Mouse (Mus musculus): Measurements from ENCODE around the gene Fam83b. TPM values are rescaled to one million over a fixed set of nuclear protein-coding genes. Genes with fewer than 3 reads are reported as not detected.

Gene Fam83b
- polyA plus RNA-seq, 1 experiment from 2014 or later = 2.0 TPM

DNA sequence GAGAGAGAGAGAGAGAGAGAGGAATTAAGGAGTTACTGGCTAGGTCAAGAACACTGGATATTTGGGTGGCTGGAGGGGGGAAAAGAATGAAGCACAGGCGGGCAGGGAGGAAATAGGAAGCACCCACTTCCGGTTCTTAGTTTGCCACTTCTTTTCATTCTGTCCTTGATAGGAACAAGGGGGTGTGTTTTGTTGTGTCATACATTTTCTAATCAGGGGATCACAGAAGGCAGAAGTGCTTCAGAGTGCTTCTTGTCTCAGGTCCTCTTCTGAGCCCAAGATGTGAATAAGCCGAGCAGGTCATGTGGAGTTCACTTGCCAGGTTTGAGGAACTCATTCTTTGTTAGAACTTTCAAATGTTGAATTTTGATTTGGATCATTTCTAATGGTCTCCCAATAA is 86.8 kb downstream of the Fam83b start:
- no peak overlapping the region for H3K4me2 ChIP-seq (replicated peaks; ENCODE audit: low read depth, low read length)
- no peak overlapping the region for H3K9ac ChIP-seq (ENCODE audit: low read depth, low read length)
- H3K4me3 ChIP-seq (ENCODE audit: low read length) = no peak overlapping the region
- WGBS = 85% methylated on average over 3 of the region's 3 CpGs
- H3K36me3 ChIP-seq (ENCODE audit: control insufficient read depth, insufficient read depth, low read length) = no peaks in the 10 kb centered on the region
- H3K27ac ChIP-seq (ENCODE audit: low read depth, low read length) = no peak overlapping the region
- no peaks in the 10 kb centered on the region for H3K4me1 ChIP-seq (ENCODE audit: control insufficient read depth, insufficient read depth, low read length)
- H3K9me3 ChIP-seq (ENCODE audit: control insufficient read depth, low read length) = no peaks in the 10 kb centered on the region
- no peaks in the 10 kb centered on the region for H3K27me3 ChIP-seq (ENCODE audit: control insufficient read depth, insufficient read depth, low read length)
- ATAC-seq (ENCODE audit: low FRiP score, low TSS enrichment) = no peak

DNA sequence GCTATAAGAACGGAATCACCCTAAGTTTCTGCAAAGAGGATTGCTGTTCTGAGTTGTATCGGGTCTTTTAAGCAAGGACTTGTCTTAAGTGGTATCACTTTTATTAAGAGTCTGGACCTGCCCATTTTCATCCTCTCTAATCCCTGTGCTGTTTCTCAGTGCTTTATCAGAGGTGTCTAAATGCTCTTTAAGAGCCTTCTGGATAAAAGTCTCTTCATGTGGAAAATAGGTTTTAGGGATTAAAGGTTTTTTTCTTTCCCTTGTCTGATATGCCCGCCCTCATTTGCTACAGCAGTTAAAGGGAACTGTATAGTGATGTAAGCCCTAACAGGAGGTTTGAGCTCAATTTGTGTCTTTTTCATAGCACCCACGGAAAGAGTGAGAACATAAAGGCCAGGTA is 97.4 kb downstream of the Fam83b start:
- Histone ChIP-seq H3K9ac (ENCODE audit: low read depth, low read length) (no peak overlapping the region), H3K36me3 (ENCODE audit: control insufficient read depth, insufficient read depth, low read length) (no peaks in the 10 kb centered on the region), H3K27me3 (ENCODE audit: control insufficient read depth, insufficient read depth, low read length) (no peaks in the 10 kb centered on the region), H3K4me2 (replicated peaks; ENCODE audit: low read depth, low read length) (no peak overlapping the region), H3K27ac (ENCODE audit: low read depth, low read length) (no peak overlapping the region), H3K4me3 (ENCODE audit: low read length) (no peak overlapping the region), H3K9me3 (ENCODE audit: control insufficient read depth, low read length) (no peaks in the 10 kb centered on the region), H3K4me1 (ENCODE audit: control insufficient read depth, insufficient read depth, low read length) (no peaks in the 10 kb centered on the region)
- WGBS = 86% methylated on average over 4 of the region's 4 CpGs
- no peak for ATAC-seq (ENCODE audit: low FRiP score, low TSS enrichment)

DNA sequence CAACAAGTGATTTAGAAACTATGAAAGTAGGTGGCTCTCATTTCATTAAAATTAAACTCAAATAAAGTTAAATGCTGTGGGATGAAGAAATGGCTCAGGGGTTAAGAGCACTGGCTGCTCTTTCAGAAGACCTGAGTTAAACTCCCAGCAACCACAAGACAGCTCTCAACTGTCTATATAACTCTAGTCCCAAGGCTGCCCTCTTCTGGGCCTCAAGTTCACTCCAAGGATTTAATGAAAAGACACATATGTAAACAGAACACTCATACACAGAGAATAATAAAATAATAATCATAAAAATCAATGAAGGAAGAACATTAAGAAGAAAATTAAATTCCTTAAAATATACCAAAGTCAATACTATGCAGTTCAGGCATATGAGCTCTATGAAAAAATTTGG is 105.4 kb downstream of the Fam83b start:
- Histone ChIP-seq H3K4me2 (replicated peaks; ENCODE audit: low read depth, low read length) (no peak overlapping the region), H3K36me3 (ENCODE audit: control insufficient read depth, insufficient read depth, low read length) (no peaks in the 10 kb centered on the region), H3K9ac (ENCODE audit: low read depth, low read length) (no peak overlapping the region), H3K4me1 (ENCODE audit: control insufficient read depth, insufficient read depth, low read length) (no peaks in the 10 kb centered on the region), H3K27ac (ENCODE audit: low read depth, low read length) (no peak overlapping the region), H3K27me3 (ENCODE audit: control insufficient read depth, insufficient read depth, low read length) (no peaks in the 10 kb centered on the region), H3K4me3 (ENCODE audit: low read length) (no peak overlapping the region), H3K9me3 (ENCODE audit: control insufficient read depth, low read length) (no peaks in the 10 kb centered on the region)
- ATAC-seq (ENCODE audit: low FRiP score, low TSS enrichment) = no peak

GRCm38 (mm10) chr9:76455703-76456102 is 111.2 kb downstream of the Fam83b start:
- no peak overlapping the region for H3K4me3 ChIP-seq (ENCODE audit: low read length)
- no peak overlapping the region for H3K9ac ChIP-seq (ENCODE audit: low read depth, low read length)
- no peak overlapping the region for H3K27ac ChIP-seq (ENCODE audit: low read depth, low read length)
- WGBS = 95% methylated on average over 3 of the region's 3 CpGs
- no peaks in the 10 kb centered on the region for H3K4me1 ChIP-seq (ENCODE audit: control insufficient read depth, insufficient read depth, low read length)
- ATAC-seq (ENCODE audit: low FRiP score, low TSS enrichment) = no peak
- H3K4me2 ChIP-seq (replicated peaks; ENCODE audit: low read depth, low read length) = no peak overlapping the region
- no peaks in the 10 kb centered on the region for H3K9me3 ChIP-seq (ENCODE audit: control insufficient read depth, low read length)
- no peaks in the 10 kb centered on the region for H3K36me3 ChIP-seq (ENCODE audit: control insufficient read depth, insufficient read depth, low read length)
- no peaks in the 10 kb centered on the region for H3K27me3 ChIP-seq (ENCODE audit: control insufficient read depth, insufficient read depth, low read length)

Other genes starting within 250 kb of the Fam83b start
- 0.15 and 0.34 TPM in 2 replicates for gene Hcrtr2, start 243.3 kb downstream of the Fam83b start, polyA plus RNA-seq (2014; fragmentation: Nextera tagmentation; extraction: Ambion mirVana)